In genomic region chr17:66894181-66894580, GRCm38 (mm10) we compare ENCODE assay signal across 34 mouse cellular contexts.
"Had no signal": no experiment of that assay in that cellular context is flagged by ENCODE, and none has a peak within 500 bp of the region (broad histone marks: within the 10 kb centered on the region; RNA-seq: fewer than 3 reads in every experiment).

No protein-coding gene starts in this region.

- DNase-seq: heart, postnatal 10 days; heart, postnatal 14 days; heart, postnatal 36 days; heart, postnatal 4 days; kidney, adult 11 months; kidney, adult 18-20 months; kidney, adult 2 months; kidney, adult 8-10 months; kidney, adult 9 months; kidney, postnatal 10 days; kidney, postnatal 14 days; kidney, postnatal 25 days; kidney, postnatal 36 days; kidney, postnatal 4 days; layer of hippocampus, adult 9-11 months; layer of hippocampus, postnatal 36 days had no signal

- H3K27me3 ChIP-seq: heart, embryonic 13.5 days; heart, embryonic 15.5 days; hindbrain, embryonic 12.5 days; hindbrain, embryonic 13.5 days; hindbrain, embryonic 15.5 days; intestine, embryonic 15.5 days; kidney, embryonic 15.5 days had no signal

- H3K4me2 ChIP-seq: heart, embryonic 11.5 days; heart, embryonic 13.5 days; heart, embryonic 15.5 days; hindbrain, embryonic 12.5 days; hindbrain, embryonic 13.5 days; hindbrain, embryonic 14.5 days; hindbrain, embryonic 15.5 days; intestine, embryonic 15.5 days; kidney, embryonic 15.5 days had no signal

- H3K27ac ChIP-seq: heart, embryonic 10.5 days; heart, embryonic 13.5 days; heart, embryonic 15.5 days; hindbrain, embryonic 10.5 days; hindbrain, embryonic 12.5 days; hindbrain, embryonic 13.5 days; hindbrain, embryonic 14.5 days; hindbrain, embryonic 15.5 days; hindbrain, postnatal 0 days; intestine, embryonic 15.5 days; kidney, embryonic 15.5 days; kidney, postnatal 0 days; layer of hippocampus, adult 2 months had no signal

- H3K9me3 ChIP-seq: heart, embryonic 10.5 days; heart, embryonic 13.5 days; heart, embryonic 15.5 days; hindbrain, embryonic 10.5 days; hindbrain, embryonic 12.5 days; hindbrain, embryonic 13.5 days; hindbrain, embryonic 15.5 days; intestine, embryonic 15.5 days; kidney, embryonic 15.5 days had no signal

- H3K4me1 ChIP-seq: heart, embryonic 10.5 days; heart, embryonic 15.5 days; hindbrain, embryonic 10.5 days; intestine, embryonic 15.5 days; kidney, embryonic 15.5 days had no signal

- H3K36me3 ChIP-seq: heart, embryonic 10.5 days; heart, embryonic 13.5 days; heart, embryonic 15.5 days; hindbrain, embryonic 10.5 days; hindbrain, embryonic 12.5 days; hindbrain, embryonic 13.5 days; hindbrain, embryonic 15.5 days; intestine, embryonic 15.5 days; kidney, embryonic 15.5 days had no signal

- H3K9ac ChIP-seq: heart, embryonic 13.5 days; heart, embryonic 15.5 days; hindbrain, embryonic 12.5 days; hindbrain, embryonic 13.5 days; hindbrain, embryonic 14.5 days; hindbrain, embryonic 15.5 days; intestine, embryonic 15.5 days; kidney, embryonic 15.5 days had no signal

- ATAC-seq: hindbrain, embryonic 16.5 days; hindbrain, postnatal 0 days; inflammation-experienced regulatory T-cells, adult 6 months; intestine, embryonic 15.5 days; intestine, embryonic 16.5 days; intestine, postnatal 0 days had no signal

- H3K4me3 ChIP-seq: heart, embryonic 10.5 days; heart, embryonic 13.5 days; heart, embryonic 15.5 days; hindbrain, embryonic 10.5 days; hindbrain, embryonic 12.5 days; hindbrain, embryonic 13.5 days; hindbrain, embryonic 15.5 days; intestine, embryonic 15.5 days; kidney, embryonic 15.5 days; layer of hippocampus, adult 2 months had no signal
